21 mouse cellular contexts compared by ENCODE assay signal in the genomic region with DNA sequence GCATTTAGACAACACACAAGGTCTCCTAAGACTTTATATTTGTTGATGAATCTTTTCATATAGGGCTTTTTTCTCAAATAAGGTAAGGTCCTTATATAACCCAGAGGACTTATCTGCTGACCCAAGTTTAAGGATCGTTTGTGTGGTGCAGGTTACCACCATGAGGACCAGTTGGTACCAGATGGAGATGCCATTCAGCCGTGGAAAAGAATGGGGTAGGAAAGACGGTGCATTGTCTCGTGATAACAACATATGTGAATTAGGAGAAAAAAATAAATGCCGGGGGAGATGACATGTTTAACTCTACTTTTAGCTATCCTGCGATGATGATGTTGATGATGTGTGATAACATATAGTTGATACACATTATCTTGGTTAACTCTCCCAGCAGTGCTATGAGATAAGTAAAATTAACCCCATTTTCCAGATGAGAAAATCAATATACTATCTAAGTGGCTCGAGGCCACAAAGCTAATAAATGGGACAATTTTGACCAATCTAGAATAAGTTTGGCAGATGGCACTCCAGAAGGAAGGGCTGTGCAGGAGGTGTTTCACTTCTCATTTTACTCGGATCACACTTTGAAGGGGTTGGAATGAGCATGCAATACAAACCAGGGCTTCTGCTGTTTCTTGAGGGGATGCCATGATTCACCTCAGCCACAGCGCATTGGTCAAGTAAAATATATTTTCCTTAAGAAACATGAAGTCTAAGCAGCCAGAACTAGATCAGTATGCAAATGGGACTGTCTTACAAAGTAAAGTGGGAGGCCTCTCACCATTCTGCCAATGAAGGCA.
DNase-seq lines count a peak whose midpoint lies in the region; ATAC-seq and TF ChIP-seq lines count a peak whose summit lies in the region.
"Had no signal": no experiment of that assay in that cellular context is flagged by ENCODE, and none has a peak within 500 bp of the region (broad histone marks: within the 10 kb centered on the region; RNA-seq: fewer than 3 reads in every experiment).

No protein-coding gene starts in this region.

- ATAC-seq in granulocyte monocyte progenitor cell, adult 5-6 weeks (replicated peaks; ENCODE audit: poor library complexity, severe bottlenecking) = peak; percentile 60
- ATAC-seq in lung, postnatal 0 days = no peak
- ATAC-seq: CD4-positive, CD25-positive, alpha-beta regulatory T cell, adult 4 months; forebrain, embryonic 13.5 days; forebrain, embryonic 15.5 days; forebrain, postnatal 0 days had no signal

- WGBS in lung, postnatal 0 days = 89% methylated on average over 9 of the region's 9 CpGs

- in situ Hi-C loops in CH12.LX (cut with MboI; ENCODE audit: low pct_ligation_motif_present, low pct_unique_long_range_greater_than_20kb, low sequenced_read_pairs) = no loop called here

- H3K27me3 ChIP-seq in CH12.LX (replicated peaks) = no peaks in the 10 kb centered on the region
- no peaks in the 10 kb centered on the region for H3K27me3 ChIP-seq in lung, postnatal 0 days (replicated peaks; ENCODE audit: insufficient read depth, low read length)
- H3K27me3 ChIP-seq: embryonic facial prominence, embryonic 12.5 days; forebrain, embryonic 13.5 days; forebrain, embryonic 15.5 days had no signal

- peak; percentile 59 for DNase-seq in heart, adult 11 months
- no peak for DNase-seq in heart, adult 18-20 months
- no peak for DNase-seq in CH12.LX (ENCODE audit: extremely low read depth)
- no peak for DNase-seq in lung, postnatal 0 days (ENCODE audit: low spot score)
- DNase-seq in cerebellum, postnatal 4 days (ENCODE audit: low spot score in 2 of 2) = no peak
- DNase-seq: adrenal gland, adult 8-10 months; adrenal gland, postnatal 14 days; adrenal gland, postnatal 36 days; B cell, adult 2 months; cerebellum, adult 11-12 months; cerebellum, adult 2 months; cerebellum, adult 9-10 months; cerebellum, postnatal 10 days; cerebellum, postnatal 25 days; forebrain, postnatal 0 days had no signal

- H3K9ac ChIP-seq in CH12.LX (ENCODE audit: insufficient read depth, low read depth) = no peak overlapping the region
- H3K9ac ChIP-seq in lung, postnatal 0 days (replicated peaks; ENCODE audit: low read depth) = no peak overlapping the region
- H3K9ac ChIP-seq: embryonic facial prominence, embryonic 12.5 days; forebrain, embryonic 13.5 days; forebrain, embryonic 15.5 days; forebrain, postnatal 0 days had no signal

- TF ChIP-seq RAD21 in CH12.LX (IDR thresholded peaks at IDR 0.05; ENCODE audit: low read depth, low read length) = no peak

- no peak overlapping the region for H3K4me3 ChIP-seq in CH12.LX (replicated peaks in 1 of 3; ENCODE audit: low read depth in 2 of 3, low read length in 2 of 3, poor library complexity in 1 of 3)
- H3K4me3 ChIP-seq in lung, postnatal 0 days (ENCODE audit: low read depth, low read length) = no peak overlapping the region
- H3K4me3 ChIP-seq: embryonic facial prominence, embryonic 10.5 days; embryonic facial prominence, embryonic 12.5 days; forebrain, embryonic 13.5 days; forebrain, embryonic 15.5 days had no signal

- no peaks in the 10 kb centered on the region for H3K9me3 ChIP-seq in CH12.LX (replicated peaks; ENCODE audit: low read length)
- no peaks in the 10 kb centered on the region for H3K9me3 ChIP-seq in lung, postnatal 0 days (ENCODE audit: low read length)
- H3K9me3 ChIP-seq: embryonic facial prominence, embryonic 10.5 days; embryonic facial prominence, embryonic 12.5 days; forebrain, embryonic 13.5 days; forebrain, embryonic 15.5 days had no signal

- H3K27ac ChIP-seq in CH12.LX (ENCODE audit: insufficient read depth, low read depth) = no peak overlapping the region
- no peak overlapping the region for H3K27ac ChIP-seq in lung, postnatal 0 days (ENCODE audit: low read length)
- H3K27ac ChIP-seq: embryonic facial prominence, embryonic 10.5 days; embryonic facial prominence, embryonic 12.5 days; forebrain, embryonic 15.5 days had no signal

- no peaks in the 10 kb centered on the region for H3K79me2 ChIP-seq in CH12.LX (replicated peaks; ENCODE audit: control insufficient read depth, extremely low read depth, insufficient read depth, poor library complexity, severe bottlenecking)

- dilution Hi-C loops in CH12.LX (cut with MboI; ENCODE audit: extremely low pct_ligation_motif_present, extremely low pct_unique_long_range_greater_than_20kb, low sequenced_read_pairs) = no loop called here

- no peak for TF ChIP-seq POLR2A in CH12.LX (IDR thresholded peaks at IDR 0.05; ENCODE audit: low read depth, low read length)

- no peak overlapping the region for H3K4me2 ChIP-seq in CH12.LX (ENCODE audit: insufficient read depth, low read depth, poor library complexity, severe bottlenecking)
- no peak overlapping the region for H3K4me2 ChIP-seq in lung, postnatal 0 days (replicated peaks; ENCODE audit: low read depth, low read length)
- H3K4me2 ChIP-seq: embryonic facial prominence, embryonic 12.5 days; forebrain, embryonic 13.5 days; forebrain, embryonic 15.5 days had no signal

- no peak for TF ChIP-seq CTCF in CH12.LX (conservative IDR thresholded peaks at IDR 0.05 in 1 of 2, IDR thresholded peaks at IDR 0.05 in 1 of 2; ENCODE audit: low read depth in 2 of 2, low read length in 2 of 2)
- TF ChIP-seq CTCF in lung, postnatal 0 days (IDR thresholded peaks at IDR 0.05) = no peak

- 0 out of 2 replicates have a peak, but pooled peaks have one; percentile 9 for TF ChIP-seq EP300 in CH12.LX (IDR thresholded peaks at IDR 0.05; ENCODE audit: low read length)
- no peak for TF ChIP-seq EP300 in lung, postnatal 0 days (IDR thresholded peaks at IDR 0.05)

- H3K4me1 ChIP-seq in CH12.LX (ENCODE audit: control insufficient read depth in 1 of 2, insufficient read depth in 2 of 2) = peaks cover 2 to 28% of the 10 kb centered on the region in 2 experiments; a peak in 2 of 4 replicates
- H3K4me1 ChIP-seq in lung, postnatal 0 days (ENCODE audit: insufficient read depth, low read depth, low read length) = peaks cover 4% of the 10 kb centered on the region; the same call in 1 of the 2 replicates
- H3K4me1 ChIP-seq: forebrain, embryonic 13.5 days; forebrain, embryonic 15.5 days had no signal

- peaks cover 7 to 32% of the 10 kb centered on the region in 2 experiments for H3K36me3 ChIP-seq in CH12.LX (replicated peaks in 1 of 2; ENCODE audit: control insufficient read depth in 1 of 2, insufficient read depth in 1 of 2, low read length in 1 of 2)
- no peaks in the 10 kb centered on the region for H3K36me3 ChIP-seq in lung, postnatal 0 days (ENCODE audit: insufficient read depth, low read length)

TF ChIP-seq in CH12.LX, 34 proteins besides CTCF, POLR2A, EP300 and RAD21:
- no peak for TF ChIP-seq HCFC1 (IDR thresholded peaks at IDR 0.05; ENCODE audit: low read depth, low read length)
- TF ChIP-seq E2F4 (IDR thresholded peaks at IDR 0.05; ENCODE audit: insufficient replicate concordance, low read depth, low read length) = no peak
- no peak for TF ChIP-seq UBTF (IDR thresholded peaks at IDR 0.05; ENCODE audit: low read depth, low read length)
- TF ChIP-seq MAZ (IDR thresholded peaks at IDR 0.05; ENCODE audit: low read depth, low read length) = no peak
- no peak for TF ChIP-seq GABPA (IDR thresholded peaks at IDR 0.05; ENCODE audit: insufficient replicate concordance, low read depth, low read length)
- no peak for TF ChIP-seq SMC3 (IDR thresholded peaks at IDR 0.05; ENCODE audit: low read depth, low read length)
- TF ChIP-seq SIN3A (IDR thresholded peaks at IDR 0.05; ENCODE audit: low read length) = no peak
TF ChIP-seq in CH12.LX: peak in this region for 0.
